Mouse (Mus musculus) megakaryocyte progenitor cell, adult 5-6 weeks (primary cell): ENCODE results near the gene Trappc4. TPM values are rescaled to one million over a fixed set of nuclear protein-coding genes. Genes with fewer than 3 reads are reported as not detected.
"Not testable (repeated sequence)": the region's sequence is repeated elsewhere in the genome, so short reads cannot be mapped to it uniquely, and the experiment has no call there.

Source experiments
- ATAC-seq: replicated peaks from 2 replicates; pipeline ENCODE4 v1.8.0; 2016; ENCODE audit warnings: mild to moderate bottlenecking, moderate TSS enrichment, inconsistent platforms; ENCODE audit not compliant: poor library complexity
- total RNA-seq, 2 experiments: library from RNA; stranded (forward) in 1 of 2; stranded (reverse) in 1 of 2; fragments of 157-497, 149-512 nt in 1 of 2; fragments of 200-1000 nt in 1 of 2; gene quantifications; 2 replicates each; pipeline versions ENCODE4 v1.2.3 to v1.2.4; 2015 to 2017

Trappc4 gene
- 88.4 and 90.5 TPM in 2 replicates for total RNA-seq (2015)
- 25.6 and 26.0 TPM in 2 replicates for total RNA-seq (2017)

DNA sequence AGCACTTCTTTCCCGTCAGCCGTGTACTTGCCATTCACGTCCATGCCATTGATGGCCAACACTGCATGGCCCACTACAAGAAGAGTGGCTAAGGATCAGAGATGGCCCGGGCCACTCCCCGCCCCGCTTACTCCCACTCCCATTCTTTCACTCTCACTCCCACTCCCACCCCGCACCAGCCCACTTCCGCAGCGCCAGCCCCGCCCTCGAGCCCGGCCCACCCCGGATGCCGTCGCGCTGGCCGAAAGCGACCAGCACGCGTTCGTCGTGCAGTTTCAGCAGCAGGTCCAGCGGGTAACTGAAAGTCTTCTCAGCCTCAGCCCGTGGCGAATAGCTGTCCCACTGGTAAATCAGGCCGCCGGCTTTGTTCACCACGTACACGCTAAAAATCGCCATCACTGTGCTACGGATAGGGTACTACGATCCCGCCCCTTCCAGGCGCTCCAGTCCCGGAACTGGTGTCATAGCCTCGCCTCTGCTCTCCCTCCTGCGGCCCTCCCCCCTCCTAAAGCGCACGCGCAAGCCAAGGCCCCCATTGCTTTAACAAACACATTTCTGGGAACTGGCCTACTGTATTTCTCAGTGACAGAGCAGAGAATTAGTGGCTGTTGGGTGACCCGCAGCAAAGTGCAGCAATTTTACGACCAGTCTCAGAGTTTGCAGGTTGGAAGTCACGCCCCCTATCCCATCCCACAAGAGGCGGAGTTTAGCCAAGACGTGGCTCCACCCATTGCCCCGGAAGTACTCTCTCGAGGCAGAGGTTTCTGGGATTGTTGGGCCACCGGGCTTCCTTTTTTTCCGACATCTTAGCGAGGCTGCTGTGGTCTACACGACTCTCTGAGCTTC lies at the start of gene Trappc4, which contains the start of gene Rps25:
Gene Trappc4, minus strand, starts transcription at position 695 of the 846 bp plus-strand sequence.
Gene Rps25, plus strand, starts transcription at position 234 of the 846 bp plus-strand sequence.
- ATAC-seq: peak; percentile 85

- no peak for ATAC-seq
These were observed 47.5 kb upstream of the Trappc4 start, which contains the start of gene Upk2 for GRCm38 (mm10) chr9:44454891-44455220. Gene Upk2, minus strand, starts transcription at chr9:44454976.

DNA sequence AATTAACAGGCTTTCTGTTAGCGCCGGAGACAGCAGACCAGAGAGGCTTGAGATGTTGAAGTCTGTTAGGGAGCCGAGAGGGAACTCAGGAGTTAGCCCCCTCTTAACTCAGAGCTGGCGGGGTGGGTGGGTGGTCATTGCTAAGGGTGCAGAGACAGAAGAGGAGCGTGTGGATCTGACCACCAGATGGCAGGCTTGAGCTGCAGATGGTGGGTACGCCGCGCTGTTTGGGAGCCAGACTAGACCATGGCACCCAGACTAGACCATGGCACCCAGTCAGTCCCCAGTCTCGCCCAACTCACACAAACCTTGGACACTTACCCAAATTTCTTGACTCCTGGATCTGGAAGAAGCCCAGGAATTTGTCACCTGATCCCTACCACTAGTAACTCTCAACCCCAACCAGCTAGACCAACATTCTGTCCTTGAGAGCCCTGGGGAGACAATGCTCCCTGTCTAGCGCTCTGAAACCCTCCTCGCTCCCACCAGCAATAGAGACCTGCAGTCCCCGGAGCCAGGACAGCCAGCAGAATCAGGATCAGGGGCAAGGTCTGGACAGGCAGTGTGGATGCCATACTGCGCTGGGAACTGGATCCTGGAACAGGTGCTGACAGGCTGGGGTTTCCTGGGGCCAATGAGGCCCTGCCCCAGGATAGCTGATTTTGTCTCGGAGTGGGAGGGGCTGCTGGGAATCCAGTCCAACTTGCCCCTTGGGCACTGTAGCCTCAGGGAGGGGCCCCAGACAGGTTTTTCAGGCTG lies 46.9 kb upstream of the Trappc4 start:
- peak; percentile 99 for ATAC-seq

GRCm38 (mm10) chr9:44450387-44450786 lies 43.0 kb upstream of the Trappc4 start:
- ATAC-seq: no peak

- ATAC-seq: not testable (repeated sequence)
These were observed 37.1 kb upstream of the Trappc4 start for GRCm38 (mm10) chr9:44444402-44445025.

GRCm38 (mm10) chr9:44440961-44441360 lies 33.6 kb upstream of the Trappc4 start, which contains the start of gene Foxr1:
Gene Foxr1, minus strand, starts transcription at chr9:44441136.
- ATAC-seq: no peak

DNA sequence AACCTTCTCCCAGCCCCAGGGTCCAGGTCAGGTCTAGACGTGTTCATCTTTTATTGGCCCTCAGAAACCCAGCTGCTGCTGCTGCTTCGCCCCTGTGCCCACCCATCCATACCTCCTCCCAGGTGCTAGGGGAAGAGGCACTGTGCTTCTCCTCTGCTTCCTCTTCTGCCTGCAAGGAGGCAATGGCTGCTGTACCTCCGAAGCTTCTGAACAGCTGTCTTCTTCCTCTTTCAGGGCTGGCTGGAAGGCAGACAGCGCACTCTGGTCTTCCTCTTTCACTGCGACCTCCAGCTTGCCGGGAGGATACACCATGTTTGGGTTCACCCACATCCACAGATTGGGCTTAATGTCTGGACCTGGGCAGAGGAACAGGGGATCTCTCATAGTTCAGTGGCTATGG lies 28.3 kb upstream of the Trappc4 start:
- peak; percentile 94 for ATAC-seq

- no peak for ATAC-seq
These were observed 25.3 kb upstream of the Trappc4 start for GRCm38 (mm10) chr9:44432577-44433185.

GRCm38 (mm10) chr9:44423576-44423975 lies 16.2 kb upstream of the Trappc4 start:
- no peak for ATAC-seq

GRCm38 (mm10) chr9:44420280-44420898 lies 13.0 kb upstream of the Trappc4 start:
- ATAC-seq: peak; percentile 24

DNA sequence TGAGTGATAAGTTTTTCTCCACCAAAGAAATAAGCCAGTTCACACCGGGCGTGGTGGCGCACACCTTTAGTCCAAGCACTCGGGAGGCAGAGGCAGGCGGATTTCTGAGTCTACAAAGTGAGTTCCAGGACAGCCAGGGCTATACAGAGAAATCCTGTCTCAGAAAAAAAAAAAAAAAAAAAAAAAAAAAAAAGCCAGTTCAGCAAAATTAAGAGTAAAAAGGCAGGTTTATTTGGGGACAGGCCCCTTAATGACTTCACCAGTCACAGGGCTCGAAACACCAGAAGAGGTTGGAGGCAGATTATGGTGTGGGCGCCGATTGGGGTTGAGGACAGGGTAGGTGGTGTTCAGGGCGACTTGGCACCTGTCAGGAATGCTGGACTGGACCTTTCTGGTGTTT lies 12.3 kb upstream of the Trappc4 start:
- ATAC-seq: not testable (repeated sequence)

DNA sequence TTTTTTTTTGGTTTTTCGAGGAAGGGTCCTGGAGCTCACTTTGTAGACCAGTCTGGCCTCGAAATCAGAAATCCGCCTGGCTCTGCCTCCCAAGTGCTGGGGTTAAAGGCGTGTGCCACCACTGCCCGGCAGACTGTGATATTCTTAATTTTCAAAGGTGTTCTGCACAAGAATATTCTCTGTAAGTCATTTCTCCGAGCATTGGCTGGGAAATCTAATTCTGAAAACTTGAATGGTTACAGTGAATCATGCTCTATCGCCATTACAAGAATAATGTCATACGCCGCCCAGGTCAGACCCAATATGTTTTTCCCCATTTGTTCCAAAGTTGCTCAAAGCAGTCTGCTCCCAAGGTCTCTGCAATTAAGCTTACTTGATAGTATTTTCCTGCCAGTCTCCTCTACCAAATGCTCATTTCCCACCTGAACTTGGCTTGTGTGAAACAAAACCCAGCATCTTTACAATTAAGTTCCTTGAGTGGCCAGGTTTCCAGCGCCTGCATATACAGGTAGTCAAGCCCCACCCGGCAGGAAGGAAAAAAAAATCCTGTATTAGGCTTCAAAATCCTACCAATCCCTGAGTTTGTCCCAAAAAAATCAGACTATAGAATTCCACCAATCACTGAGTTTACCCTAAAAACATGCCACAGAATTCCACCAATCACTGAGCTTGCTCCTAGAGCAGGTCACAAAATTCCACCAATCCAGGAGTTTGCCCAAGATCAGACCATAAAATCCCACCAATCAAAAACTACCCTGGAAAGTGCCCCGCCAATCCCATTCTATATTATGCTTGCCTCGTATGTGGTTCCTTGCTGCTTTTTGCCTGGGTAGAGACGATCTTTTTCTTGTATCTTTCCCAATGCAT lies 11.4 kb upstream of the Trappc4 start, which contains the start of gene Ccdc84:
Gene Ccdc84, minus strand, starts transcription at position 51 of the 867 bp plus-strand sequence.
- ATAC-seq: no peak

DNA sequence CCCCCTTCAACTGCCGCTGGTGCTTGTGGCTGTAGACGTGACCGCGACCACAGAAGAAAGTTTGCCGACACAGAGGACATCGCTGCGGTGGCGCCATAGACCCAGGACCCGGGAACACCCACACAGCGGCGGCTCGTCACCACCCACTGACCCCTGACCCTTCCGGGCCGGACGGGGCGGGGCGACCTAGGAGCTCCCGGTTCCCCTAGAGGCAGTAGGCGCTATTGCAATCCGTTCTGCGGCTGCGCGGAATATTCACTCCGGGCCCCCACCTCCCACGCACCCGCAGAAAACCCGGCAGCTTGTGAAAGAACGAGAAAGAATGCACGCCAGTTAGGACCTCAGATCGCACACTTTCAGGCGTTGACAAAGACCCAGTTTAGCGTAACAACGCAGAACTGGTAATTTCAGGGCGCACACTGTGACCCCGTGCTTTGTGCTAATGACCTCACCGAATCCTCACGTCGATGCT lies 10.5 kb upstream of the Trappc4 start:
- ATAC-seq: peak; percentile 92

DNA sequence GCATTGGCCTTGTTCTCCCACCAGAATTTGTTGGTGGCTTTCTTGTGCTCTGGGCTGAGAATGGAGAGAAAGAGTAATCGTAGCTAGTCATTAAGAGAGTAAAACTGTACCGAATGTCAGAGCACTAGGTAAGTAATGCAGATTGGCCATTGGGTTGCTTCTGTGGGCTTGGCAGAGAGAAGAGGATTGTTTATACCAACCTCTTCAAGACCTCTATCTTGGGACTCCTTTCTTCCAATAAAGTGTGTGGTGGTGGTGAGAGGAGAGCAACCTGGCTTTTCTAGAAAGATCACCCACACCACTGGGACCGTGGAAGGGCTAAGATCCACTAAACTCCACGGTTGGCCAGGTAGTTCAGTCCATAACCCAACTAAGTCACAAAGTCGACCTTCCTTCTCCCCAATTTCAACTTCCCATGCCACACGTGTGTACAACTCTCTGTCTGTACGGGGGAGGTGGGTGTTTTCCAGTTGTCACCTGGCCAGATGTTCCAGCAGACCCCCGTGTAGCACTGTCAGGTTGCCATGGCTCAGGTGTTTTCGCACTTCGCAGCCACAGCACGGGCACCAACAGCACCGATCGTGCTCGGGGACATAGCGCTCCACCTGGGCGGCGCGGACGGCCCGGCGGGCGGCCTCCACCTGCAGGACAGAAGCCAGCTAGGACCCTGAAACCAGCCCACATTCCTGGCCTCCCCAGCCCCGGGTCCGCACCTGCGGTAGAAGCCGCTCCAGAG lies 9.9 kb upstream of the Trappc4 start:
- ATAC-seq: no peak

DNA sequence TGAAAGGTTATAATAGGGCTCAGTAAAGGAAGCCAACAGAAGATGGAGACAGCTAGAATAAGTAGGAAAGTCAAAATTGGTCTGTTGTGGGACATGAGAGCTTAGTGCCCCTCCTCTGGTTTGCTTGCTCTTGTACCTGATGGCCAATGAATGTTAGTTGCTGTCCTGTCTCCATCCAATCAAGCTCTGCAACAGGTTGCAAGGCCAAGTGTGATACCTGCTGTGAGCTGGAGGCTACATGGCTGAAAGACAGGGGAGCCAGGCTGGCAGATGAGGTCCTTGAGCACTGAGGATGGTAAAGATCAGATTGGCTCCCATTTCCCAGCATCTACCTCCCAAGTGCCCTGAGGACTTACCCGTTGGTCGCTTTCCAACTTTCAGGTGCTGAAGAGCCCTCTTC lies 5.4 kb upstream of the Trappc4 start:
- ATAC-seq: no peak

DNA sequence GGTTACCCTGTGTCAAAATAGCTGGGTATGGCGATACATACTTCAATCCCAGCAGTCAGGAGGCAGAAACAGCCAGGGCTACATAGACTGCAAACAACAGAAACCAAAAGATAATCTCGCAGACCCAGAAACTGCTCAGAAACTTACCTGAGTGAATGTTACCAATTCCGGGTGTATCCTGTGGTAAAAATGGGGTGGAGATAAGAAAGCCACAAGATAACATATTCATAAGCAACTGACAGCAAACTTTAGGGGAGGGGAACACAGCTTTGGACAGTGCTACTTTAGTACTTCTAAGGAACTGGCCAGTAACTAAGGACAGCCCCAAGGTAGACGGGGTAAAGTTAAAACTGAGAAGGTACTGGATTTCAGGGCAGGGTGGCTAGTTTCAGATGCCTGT lies 4.9 kb upstream of the Trappc4 start:
- 0 out of 2 replicates have a peak, but pooled peaks have one; percentile 8 for ATAC-seq

DNA sequence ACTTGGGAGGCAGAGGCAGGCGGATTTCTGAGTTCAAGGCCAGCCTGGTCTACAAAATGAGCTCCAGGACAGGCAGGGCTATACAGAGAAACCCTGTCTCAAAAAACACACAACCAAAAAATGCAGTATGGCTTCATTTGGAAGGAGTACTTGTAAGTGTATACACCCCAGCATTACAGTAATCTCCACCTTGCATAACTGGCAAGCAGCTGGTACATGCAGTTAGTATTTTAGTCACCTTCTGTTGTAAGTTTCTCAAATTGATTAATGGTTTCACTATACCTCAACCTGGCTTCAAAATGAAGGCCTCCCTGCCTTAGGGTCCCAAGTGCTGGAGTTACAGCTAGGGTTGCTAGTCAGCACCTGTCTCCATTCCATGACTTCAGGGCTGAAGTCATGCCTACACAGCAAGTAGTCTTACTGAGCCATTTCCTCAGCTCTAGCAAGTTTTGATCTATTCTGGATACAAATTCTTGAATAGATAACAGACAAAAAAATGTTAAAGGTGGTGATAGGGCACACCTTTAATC lies 4.3 kb upstream of the Trappc4 start:
- ATAC-seq: no peak

GRCm38 (mm10) chr9:44410647-44411336 lies 3.4 kb upstream of the Trappc4 start:
- ATAC-seq: no peak
